Comparison of ENCODE assay signal across 23 mouse cellular contexts in genomic region chr1:134215059-134215458, GRCm38 (mm10). TPM values are rescaled to one million over a fixed set of nuclear protein-coding genes. Genes with fewer than 3 reads are reported as not detected.
DNase-seq lines count a peak whose midpoint lies in the region; TF ChIP-seq lines count a peak whose summit lies in the region.
"Had no signal": no experiment of that assay in that cellular context is flagged by ENCODE, and none has a peak within 500 bp of the region (broad histone marks: within the 10 kb centered on the region; RNA-seq: fewer than 3 reads in every experiment).

No protein-coding gene starts in this region.

- H3K36me3 ChIP-seq in testis, adult 2 months (ENCODE audit: control insufficient read depth, insufficient read depth, low read length), result no peaks in the 10 kb centered on the region
- H3K36me3 ChIP-seq: embryonic facial prominence, embryonic 10.5 days; embryonic facial prominence, embryonic 13.5 days; forebrain, embryonic 12.5 days; forebrain, embryonic 15.5 days; hindbrain, embryonic 12.5 days; hindbrain, embryonic 15.5 days had no signal

- peak overlapping the region; percentile 3; the same call in 1 of the 2 replicates for H3K27ac ChIP-seq in testis, adult 2 months (ENCODE audit: control insufficient read depth, insufficient read depth, low read depth, low read length)
- H3K27ac ChIP-seq: embryonic facial prominence, embryonic 13.5 days; forebrain, embryonic 12.5 days; forebrain, embryonic 15.5 days; gastrocnemius, adult 2 months; hindbrain, embryonic 12.5 days had no signal

- TF ChIP-seq CTCF in testis, adult 2 months (IDR thresholded peaks at IDR 0.05; ENCODE audit: control insufficient read depth, insufficient read depth, insufficient replicate concordance, low read depth, low read length), result no peak

- H3K4me1 ChIP-seq in testis, adult 2 months (ENCODE audit: control insufficient read depth, insufficient read depth, low read length), result peaks cover 13% of the 10 kb centered on the region

- no peak for TF ChIP-seq POLR2A in testis, adult 2 months (IDR thresholded peaks at IDR 0.05; ENCODE audit: control insufficient read depth, low read depth, low read length)

- no peaks in the 10 kb centered on the region for H3K27me3 ChIP-seq in testis, adult 2 months (ENCODE audit: control insufficient read depth, insufficient read depth, low read length)
- H3K27me3 ChIP-seq: embryonic facial prominence, embryonic 13.5 days; forebrain, embryonic 15.5 days; hindbrain, embryonic 15.5 days had no signal

- no peak overlapping the region for H3K4me3 ChIP-seq in testis, adult 2 months (ENCODE audit: control insufficient read depth, low read depth, low read length)
- H3K4me3 ChIP-seq: embryonic facial prominence, embryonic 10.5 days; embryonic facial prominence, embryonic 13.5 days; erythroblast, embryonic 14.5 days; forebrain, embryonic 12.5 days; forebrain, embryonic 15.5 days; gastrocnemius, adult 2 months; hindbrain, embryonic 12.5 days; hindbrain, embryonic 15.5 days had no signal

- peak; percentile 31 for DNase-seq in kidney, adult 11 months
- DNase-seq in kidney, adult 9 months, result no peak
- DNase-seq in kidney, postnatal 10 days, result peak; percentile 27
- DNase-seq in kidney, adult 8-10 months, result no peak
- DNase-seq in testis, postnatal 14 days (ENCODE audit: low spot score), result no peak
- DNase-seq: adrenal gland, adult 8-10 months; adrenal gland, postnatal 25 days; cerebellum, adult 11-12 months; cerebellum, adult 8-10 months; cerebellum, postnatal 10 days; cerebellum, postnatal 36 days; gastrocnemius, adult 2 months; gastrocnemius, postnatal 14 days; heart, adult 11 months had no signal

RNA-seq across cellular contexts. Expression of gene Adora1, which starts 20.2 kb away (rescaled TPM):
- polyA plus RNA-seq in testis, adult 2 months (2012; rRNA removed), result 19.4 and 28.0 TPM in 2 replicates
- polyA plus RNA-seq: erythroblast, embryonic 14.5 days had no signal

RNA-seq across cellular contexts. Expression of gene Mybph, which starts 21.8 kb away (rescaled TPM):
- polyA plus RNA-seq in testis, adult 2 months (2012; rRNA removed), result 0.16 and 0.20 TPM in 2 replicates
- polyA plus RNA-seq: activated CD4-positive, CD25-positive, alpha-beta regulatory T cell, adult 4 months; erythroblast, embryonic 14.5 days; forebrain, embryonic 15.5 days had no signal

RNA-seq across cellular contexts. Expression of gene Chil1, which starts 33.1 kb away (rescaled TPM):
- polyA plus RNA-seq in testis, adult 2 months (2012; rRNA removed), result 0.05 TPM in 1 of 2 replicates, not detected in the other
- polyA plus RNA-seq: activated CD4-positive, CD25-positive, alpha-beta regulatory T cell, adult 4 months; erythroblast, embryonic 14.5 days had no signal

Comparison
In these comparisons a context has a peak if more than half of its experiments do, and no peak if none do; other contexts are left out.
1. DNase-seq: peak in kidney, adult 11 months (single experiment) and kidney, postnatal 10 days (single experiment); none in kidney, adult 9 months (single experiment), kidney, adult 8-10 months (0 of 2) and testis, postnatal 14 days (single experiment).